Mouse (Mus musculus) frontal cortex, postnatal 36 days (tissue): ENCODE results near the gene 4931428L18Rik.
A peak's percentile ranks its signal among the peaks of the same experiment; 100 is the strongest.

Experiments used
- DNase-seq, 2 experiments: peaks; one replicate each; pipeline ENCODE4 v3.0.0; 2022; ENCODE audit warnings: low spot score in 2 of 2

Gene 4931428L18Rik

DNA sequence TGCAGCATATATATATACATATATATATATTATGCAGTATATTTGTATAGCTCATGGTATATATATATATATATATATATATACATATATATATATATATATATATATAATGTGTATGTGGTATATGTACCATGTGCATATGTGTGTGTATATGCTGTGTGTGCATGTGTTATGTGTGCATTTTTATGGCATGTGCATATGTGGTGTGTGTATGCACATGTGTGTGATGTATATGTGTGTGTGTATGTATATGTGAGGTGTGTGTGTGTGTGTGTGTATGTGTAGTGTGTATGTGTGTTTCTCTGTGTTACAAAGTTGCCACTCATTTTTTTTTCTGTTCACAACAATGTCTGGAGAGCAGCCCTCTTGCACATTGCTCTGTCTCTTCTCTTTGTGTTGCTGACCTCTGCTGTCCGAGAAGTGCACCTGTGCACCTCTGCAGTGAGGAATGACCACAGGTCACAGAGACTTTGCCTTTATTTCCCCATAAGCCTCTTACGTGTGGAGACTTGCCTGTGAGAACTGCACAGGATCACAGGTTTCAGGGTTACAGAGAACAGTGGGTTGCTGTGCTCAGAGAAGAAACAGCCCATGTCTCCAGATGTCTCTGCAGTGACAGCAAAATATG, 69.6 kb downstream of the 4931428L18Rik start:
- no peak for DNase-seq

DNA sequence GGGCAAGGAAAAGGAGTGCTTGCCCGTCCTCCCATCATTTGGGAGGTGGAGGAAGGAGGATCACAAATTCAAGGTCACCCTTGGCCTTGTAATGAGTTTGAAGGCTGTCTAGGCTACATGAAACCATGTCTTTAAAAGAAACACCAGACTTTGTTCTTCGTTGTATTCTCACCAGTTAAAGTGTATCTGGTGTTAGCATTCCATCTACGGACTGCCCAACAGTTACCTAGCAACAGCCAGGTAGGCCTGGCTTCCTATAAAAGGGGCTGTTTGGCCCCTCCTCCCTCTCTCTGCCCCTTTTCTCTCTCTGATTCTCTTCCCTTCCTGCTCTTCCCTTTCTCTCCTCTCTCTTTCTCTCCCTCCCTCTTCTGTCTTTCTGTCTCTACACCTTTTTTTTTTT, 71.9 kb downstream of the 4931428L18Rik start:
- DNase-seq: no peak

DNA sequence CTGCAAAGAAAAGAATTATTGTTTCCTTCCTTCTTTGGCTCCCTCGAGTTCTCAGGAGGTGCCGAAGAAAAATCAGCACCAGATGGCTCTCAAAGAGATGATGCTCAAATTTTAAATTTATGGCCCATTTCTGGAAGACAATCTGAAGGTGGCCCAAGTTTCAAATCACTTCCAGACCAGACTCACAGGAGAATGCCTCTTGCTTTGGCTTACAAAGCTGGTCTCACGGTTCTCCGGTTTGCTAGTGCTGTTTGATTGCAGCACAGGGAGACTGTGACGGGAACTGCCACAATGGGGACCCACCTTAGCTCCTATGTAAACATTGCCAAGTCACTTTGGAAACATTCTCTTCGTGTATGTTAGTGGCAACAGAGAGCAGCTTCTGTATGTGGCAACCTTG, 72.8 kb downstream of the 4931428L18Rik start:
- DNase-seq: peak in 1 of 2 experiments; percentile 8

DNA sequence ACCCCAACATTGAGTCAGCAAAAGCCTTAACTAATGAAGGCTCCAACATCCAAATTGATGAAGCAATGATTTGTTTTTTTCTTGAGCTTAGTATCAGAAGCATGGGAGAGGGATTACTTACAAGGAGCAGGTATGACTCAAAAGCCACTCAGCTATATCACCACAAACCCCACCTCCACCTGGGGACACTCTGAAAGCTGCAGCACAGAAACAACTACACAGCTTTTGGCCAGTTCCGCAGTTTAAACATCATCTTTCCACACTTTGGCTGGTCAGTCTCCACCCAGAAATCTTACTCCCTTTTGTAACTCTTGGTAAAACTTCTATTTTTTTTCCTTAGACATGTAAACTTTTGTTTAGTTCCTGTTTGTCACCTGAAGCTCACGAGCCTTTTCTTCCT, 78.9 kb downstream of the 4931428L18Rik start:
- no peak for DNase-seq

DNA sequence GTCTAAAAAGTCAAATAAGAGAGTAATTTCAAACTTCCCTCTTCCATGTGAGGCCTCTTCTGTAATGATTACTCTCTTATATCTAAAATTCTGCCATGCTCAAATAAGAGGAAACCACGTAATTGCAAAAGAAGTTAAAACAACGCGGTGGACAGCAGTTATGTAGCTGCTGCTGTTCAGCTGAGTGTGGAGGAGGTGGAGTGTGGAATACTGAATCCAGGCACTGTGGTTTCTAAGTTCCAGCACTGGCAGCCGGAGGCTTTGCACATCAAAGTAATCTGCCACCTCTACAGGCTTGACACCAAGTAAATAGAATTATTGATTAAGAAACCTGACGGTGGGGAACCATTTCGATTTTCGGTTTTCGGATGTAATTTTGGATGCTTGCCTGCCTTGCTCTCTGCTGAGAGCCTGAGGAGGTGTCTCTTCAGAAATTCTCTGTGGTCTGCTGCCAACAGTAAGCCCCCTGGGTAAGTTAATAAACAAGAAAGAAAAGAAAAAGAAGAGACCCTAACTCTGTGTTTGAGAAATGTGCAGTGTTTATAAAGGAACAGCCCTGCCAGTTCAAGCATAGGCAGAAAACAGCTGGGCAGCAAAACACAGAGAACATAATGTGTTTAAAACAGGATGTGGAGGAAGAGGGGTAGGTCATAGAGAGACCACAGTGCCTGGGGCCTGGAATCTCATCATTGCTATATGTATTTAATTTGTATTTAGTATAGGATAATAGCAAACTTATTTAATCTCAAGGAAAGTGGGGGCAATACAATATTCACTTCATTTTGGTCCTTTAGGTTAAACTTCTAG, 80.0 kb downstream of the 4931428L18Rik start:
- peak in 1 of 2 experiments; percentile 6 for DNase-seq

DNA sequence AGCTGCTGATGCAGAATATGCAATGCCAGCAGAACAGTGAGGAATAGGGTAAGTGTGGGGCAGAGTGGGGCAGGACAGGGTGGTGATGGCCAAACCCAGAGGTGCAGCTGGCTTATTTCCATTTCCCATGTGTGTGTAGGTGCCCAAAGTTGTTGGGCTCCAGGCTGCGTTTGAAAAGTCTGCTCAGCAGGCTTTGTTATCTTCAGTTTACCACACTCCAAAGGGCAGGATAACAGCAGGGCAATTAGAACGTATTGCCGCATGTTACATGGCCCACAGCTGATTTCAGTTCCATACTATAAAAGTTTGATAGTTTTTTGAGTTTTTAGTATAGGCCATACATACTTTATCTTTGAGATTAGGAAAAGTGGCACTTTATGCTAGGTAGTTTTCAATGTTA, 84.1 kb downstream of the 4931428L18Rik start:
- DNase-seq: no peak

DNA sequence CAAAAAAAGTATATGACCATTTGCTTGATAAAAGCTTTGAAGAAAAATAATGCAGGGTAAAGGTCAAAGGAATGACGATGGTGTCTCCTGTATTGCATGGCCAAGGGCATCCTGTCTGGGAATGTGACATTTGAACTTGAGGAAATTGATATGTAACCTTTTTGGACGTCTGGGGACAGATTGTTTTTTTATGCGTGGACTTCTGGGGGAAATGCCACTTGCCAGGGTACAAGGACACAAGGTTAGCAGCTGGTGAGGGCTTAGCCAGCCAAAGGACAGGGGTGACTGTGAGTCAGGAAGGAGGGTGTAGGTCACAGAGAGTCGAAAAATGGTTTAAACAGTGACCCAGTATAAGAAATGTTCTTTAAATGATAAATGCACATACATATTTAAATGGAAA, 109.0 kb downstream of the 4931428L18Rik start:
- no peak for DNase-seq

DNA sequence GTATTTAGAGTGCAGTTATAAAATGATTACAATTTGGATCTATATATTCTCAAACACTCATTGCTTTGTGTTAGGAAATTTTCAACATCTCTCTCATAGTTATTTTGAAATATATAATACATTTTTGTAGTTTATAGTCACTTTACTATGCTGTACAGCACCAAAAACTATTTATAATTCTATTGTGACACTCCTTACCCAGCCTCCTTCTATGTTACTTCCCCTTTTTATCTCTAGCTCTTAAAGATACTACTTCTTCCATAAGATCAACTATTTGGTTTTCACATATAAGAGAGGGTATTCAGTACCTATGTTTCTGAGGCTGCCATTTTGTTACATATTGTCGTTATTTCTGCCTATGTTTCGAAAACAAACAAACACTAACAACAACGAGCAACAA, 114.5 kb downstream of the 4931428L18Rik start:
- no peak for DNase-seq

DNA sequence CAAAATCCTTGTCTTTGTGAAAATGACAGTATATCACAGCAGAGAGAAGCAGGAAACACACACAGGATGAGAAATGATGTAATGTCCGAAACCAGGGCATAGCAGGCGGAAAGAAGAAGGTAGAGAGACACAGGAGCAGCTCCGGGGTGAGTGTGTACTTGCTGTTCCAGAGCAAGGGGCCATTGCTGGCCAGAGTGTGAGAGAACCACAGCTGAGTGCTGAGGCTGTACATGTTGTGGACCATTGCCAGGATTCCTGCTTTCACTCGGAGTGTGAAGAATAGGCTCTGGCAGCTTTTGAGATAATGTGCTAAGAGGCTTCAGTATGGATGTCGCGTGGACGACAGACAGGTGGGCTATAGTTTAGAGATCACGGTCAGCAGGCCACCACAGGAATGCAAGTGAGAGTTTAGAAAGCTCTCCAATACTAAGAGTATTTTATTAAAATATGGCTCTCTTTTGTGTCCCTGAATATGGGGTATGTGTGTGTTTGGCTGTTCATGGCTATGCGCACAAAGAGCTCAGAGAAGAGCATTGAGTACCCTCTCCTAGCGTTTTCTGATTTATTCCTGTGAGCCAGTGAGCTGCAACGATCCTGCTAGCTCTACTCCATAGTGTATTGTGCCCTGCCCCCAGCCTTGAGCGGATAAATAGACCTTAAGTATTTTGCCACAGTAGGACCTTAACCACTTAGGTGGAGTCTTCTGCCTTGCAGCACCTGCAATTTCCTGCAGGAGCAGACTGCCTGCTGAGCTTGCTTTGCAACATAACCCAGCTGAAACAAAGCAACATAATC, 119.4 kb downstream of the 4931428L18Rik start:
- DNase-seq: no peak

DNA sequence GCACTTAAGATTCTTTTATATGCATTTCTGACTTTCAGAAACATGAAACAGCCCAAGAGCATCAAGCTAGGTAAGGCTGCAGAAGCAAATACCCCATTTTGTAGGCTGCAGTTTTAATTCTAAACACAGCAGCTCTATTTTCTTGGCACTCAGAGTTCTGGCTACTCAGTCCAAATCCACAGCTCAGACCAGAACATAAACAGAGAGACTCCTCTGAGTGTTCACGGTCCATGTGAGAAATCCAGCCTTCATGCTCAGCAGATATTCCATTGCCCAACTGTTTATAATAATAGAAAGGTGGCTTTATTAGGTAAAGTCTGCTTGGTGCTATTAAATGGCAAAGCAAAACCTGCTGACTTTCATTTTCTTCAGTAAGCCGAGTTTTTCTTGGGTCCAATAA, 120.2 kb downstream of the 4931428L18Rik start:
- no peak for DNase-seq

DNA sequence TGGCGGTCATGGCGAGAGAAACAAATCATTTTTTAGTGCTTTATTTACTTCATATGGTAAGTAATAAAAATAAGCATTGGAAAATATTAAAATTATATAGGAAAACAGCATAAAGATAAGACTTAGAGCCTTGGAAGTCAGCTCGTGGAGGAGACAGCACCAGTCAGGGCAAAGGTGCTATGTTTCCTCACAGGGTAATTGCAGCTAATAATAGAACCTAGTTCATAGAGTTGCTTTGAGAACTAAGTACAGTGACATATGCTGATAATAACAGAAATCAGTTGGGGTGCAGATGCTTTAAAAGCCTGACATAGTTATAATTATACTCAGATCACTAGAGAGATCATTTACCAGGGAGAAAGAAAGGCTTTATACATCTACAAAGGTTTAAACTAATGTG, 125.3 kb downstream of the 4931428L18Rik start:
- no peak for DNase-seq

DNA sequence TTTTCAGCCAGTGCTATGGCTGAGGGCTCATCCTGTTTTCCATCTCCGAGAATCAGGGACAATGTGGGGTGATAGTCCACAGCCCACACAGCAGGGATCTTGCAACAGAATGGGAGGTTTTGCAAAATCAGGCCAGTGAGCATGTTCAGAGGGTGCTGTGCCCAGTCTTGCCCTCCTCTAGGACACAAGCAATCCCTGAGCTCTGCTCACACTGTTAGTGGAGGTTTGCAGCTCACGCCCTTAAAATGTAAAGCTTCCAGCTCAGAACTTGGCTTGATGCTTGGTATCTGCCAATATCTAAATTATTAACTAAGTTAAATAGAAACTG, 126.1 kb downstream of the 4931428L18Rik start:
- no peak for DNase-seq

DNA sequence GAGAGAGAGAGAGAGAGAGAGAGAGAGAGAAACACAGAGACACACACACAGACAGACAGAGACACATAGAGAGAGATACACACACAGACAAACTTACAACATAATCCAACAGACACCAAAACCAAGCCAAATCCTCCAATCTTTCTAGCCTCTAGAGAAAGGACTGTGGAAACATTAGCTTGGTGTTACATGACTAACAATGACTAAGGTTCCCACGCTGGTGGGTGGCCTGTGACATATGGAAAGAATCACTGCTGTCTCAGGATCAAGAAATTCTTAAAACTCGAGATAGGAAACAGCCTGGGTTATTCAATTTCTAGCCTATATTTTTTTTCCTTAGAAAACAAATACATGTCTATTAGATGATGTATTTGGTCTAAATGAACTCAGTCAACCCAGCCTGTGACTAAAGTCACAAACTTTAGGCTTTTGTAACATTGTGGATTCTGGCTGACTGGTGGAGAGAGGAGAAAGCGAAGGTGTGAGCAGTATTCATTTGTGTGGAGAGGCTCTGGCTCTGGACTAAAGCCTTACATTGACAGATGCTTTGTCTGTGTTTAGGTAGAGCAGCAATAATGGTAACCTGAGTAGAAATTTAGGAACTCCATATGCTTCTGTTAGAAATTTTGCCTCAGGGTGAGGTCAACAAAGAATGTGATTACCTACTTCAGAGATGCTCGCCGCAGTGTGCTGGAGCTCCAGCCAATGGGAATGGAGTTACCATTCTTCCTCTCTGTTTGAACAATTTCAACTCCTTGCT, 126.6 kb downstream of the 4931428L18Rik start:
- DNase-seq: peak; percentile 28 to 51

DNA sequence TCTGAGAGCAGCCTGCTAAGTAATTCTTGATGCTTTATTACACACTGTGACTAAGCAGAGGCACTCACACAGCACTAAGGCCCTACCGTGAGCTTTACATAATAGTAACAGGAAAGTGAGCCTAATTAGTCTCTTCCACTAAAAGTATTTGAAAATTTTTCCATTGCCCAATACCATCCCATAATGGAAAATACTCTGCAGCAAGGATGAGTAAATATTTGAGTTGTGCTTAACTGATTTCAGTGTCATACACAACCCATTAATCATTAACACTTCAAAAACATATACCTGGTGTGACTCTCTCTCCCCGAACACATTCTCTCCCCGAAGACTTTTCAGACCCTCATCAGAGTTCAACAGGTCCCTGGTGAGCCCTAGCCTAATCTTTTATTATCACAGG, 127.7 kb downstream of the 4931428L18Rik start:
- no peak for DNase-seq

DNA sequence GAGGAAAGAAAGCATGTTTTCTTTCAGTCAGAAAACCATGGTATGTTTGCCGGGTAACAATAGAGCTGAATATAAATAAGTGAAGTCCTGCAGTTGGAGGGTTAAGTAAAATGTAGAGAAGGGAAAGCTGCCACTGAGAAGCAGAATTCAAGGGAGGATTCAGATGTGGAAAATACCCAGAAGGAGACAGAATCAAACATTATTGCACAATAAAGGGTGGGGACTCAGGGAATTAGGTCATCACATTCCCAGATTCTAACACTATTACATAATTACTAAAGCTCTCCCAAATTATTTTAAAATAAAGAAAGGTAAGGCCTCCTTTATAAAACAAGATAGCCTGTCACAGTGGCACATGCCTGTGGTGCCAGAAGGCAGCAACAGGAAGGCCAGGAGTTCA, 128.5 kb downstream of the 4931428L18Rik start:
- DNase-seq: no peak

DNA sequence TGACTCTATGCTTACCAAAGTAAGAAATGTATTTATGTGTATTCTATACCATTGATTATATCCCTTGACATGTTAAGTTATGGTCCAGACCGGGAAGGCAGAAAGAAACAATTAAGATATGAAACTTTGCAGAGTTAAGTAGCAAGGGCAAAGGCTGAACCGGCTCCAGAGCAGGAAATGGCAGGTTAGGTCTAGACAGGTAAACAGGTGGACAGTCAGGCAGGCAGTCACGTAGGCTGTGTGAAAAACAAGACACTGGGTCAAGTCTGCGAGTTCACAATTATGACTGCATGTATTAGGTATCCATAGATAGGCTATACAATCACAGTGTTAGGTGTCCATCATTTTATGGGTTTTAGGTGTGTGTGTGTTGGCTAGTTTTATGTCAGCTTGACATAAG, 133.8 kb downstream of the 4931428L18Rik start:
- DNase-seq: no peak

DNA sequence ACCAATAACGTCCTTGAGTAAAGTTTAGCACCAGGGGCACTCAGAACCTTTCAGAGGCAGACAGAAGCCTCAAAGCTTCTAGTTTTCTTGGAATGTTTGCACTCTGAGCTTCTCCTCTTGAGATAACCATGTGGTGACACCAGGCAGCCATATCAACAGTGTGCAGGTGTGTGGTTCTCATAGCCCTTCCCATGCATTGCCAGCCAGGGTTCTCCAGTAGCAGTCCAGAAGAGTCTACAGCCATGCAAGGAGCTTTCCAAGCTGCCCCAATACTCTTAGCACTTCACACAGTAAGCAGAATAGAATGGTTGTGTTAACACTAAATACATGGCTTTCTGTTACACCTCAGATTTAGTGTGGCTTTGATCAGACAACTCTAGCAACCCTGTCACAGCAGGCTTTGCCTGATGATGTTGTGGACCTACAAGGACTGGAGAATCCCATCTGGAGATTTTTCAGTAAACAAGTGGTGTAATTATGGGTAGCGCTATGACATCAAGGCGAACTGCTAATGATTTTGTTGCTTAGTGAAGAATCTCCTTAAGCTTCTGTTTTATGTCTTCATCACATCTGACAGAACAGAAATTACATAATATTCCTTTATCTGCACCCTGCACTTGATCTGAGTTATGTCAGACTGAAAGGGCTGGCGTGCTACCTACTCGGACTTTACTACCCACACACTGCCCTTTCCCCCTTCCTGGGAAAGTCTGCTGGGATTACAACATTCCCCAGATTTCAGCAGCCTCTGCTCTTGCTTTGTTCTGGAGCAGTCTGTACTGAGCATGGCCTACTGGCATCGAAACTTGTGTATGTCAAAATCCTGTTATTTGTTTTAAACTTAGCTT, 149.7 kb downstream of the 4931428L18Rik start:
- no peak for DNase-seq

DNA sequence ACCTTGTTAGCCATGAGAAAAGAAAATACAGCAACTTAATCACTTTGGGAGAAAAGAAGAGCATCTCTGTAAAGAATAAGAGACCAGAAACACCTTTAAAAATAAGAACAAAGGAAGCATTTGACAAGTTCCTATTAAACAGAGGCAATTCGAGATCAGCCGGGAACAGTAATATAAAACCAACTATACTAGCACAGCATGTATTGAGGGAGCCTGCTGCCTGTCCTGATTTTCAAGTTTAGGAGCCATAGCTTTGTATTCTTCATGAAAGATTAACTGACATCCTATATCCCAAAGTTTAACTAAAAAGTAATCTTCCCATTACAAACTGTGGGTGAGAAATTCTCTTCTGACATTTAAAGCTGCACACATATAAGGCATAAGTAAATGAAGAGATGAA, 151.3 kb downstream of the 4931428L18Rik start:
- no peak for DNase-seq

DNA sequence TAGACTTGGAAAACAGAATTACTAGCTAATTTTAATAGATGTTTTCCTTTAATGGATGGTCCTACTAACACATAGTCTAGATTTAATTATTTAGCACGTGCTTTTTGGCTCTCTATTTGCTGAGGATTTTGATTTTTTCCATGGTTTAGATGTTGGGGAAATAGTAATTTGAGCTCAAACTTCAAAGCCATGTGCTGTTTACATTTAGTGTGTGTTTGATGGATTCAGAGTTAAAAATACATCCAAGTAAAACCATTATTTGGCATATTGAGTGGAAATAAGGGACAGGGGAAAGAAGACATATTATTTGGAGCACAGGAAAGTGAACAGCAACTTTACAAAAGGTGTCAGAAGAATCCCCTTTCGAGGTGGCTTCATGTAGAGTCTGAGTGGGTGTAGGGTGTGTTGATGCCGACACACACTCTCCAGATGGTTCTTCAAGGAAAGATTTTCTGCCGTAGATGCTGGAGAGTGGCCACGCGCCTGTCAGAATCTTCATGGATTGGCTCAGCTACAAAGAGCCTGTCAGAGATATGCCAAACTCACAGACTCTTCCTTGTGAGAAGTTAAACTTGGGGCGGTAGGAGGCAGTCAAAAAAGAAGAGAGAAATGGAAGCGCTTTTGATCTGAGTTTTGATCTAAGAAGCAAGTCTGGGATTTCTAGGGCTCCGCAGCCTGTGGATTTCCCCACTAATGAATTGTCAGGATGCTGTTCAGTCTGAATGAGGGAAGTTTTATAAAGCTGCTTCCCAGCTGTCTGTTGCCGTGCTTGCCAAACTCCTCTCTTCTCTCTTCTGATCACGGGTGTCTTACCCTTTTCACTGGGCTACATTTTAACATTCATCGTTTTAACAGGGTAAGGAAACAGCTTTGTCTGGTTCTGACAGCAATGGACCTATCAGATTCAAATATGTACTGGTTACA, 157.4 kb downstream of the 4931428L18Rik start:
- peak; percentile 40 to 58 for DNase-seq

DNA sequence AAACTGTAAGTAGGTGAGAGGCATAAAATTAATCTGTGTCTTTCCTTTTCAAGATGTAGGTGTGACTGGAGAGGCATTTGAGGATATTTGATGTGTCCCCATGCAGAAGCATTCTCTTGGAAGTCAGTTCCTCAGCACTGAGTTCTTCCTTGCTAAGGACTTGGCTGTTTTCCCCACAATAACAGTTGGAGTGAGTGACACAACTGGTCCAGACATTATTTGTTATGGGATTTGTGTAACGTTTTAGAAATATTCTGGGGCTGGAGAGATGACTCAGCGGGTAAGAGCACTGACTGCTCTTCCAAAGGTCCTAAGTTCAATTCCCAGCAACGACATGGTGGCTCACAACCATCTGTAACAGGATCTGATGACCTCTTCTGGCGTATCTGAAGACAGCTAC, 162.7 kb downstream of the 4931428L18Rik start:
- no peak for DNase-seq
